Comparison of ENCODE assay signal across 28 mouse cellular contexts in genomic region chr15:78455168-78455567, GRCm38 (mm10). TPM values are rescaled to one million over a fixed set of nuclear protein-coding genes. Genes with fewer than 3 reads are reported as not detected.
DNase-seq lines count a peak whose midpoint lies in the region; ATAC-seq and TF ChIP-seq lines count a peak whose summit lies in the region.
"Had no signal": no experiment of that assay in that cellular context is flagged by ENCODE, and none has a peak within 500 bp of the region (broad histone marks: within the 10 kb centered on the region; RNA-seq: fewer than 3 reads in every experiment).

No protein-coding gene starts in this region.

- TF ChIP-seq EP300 in liver, postnatal 0 days (IDR thresholded peaks at IDR 0.05; ENCODE audit: low read depth): no peak

- H3K4me1 ChIP-seq in embryonic facial prominence, embryonic 12.5 days: peaks cover 4% of the 10 kb centered on the region; the same call in 1 of the 2 replicates
- H3K4me1 ChIP-seq in embryonic facial prominence, embryonic 10.5 days: peaks cover 26% of the 10 kb centered on the region
- H3K4me1 ChIP-seq in liver, postnatal 0 days (ENCODE audit: insufficient read depth): peaks cover 5% of the 10 kb centered on the region; the same call in 1 of the 2 replicates
- H3K4me1 ChIP-seq: stomach, embryonic 15.5 days had no signal

- no peaks in the 10 kb centered on the region for H3K36me3 ChIP-seq in embryonic facial prominence, embryonic 12.5 days
- H3K36me3 ChIP-seq in embryonic facial prominence, embryonic 10.5 days (replicated peaks): no peaks in the 10 kb centered on the region
- peaks cover 6% of the 10 kb centered on the region; the same call in 1 of the 2 replicates for H3K36me3 ChIP-seq in liver, postnatal 0 days (replicated peaks; ENCODE audit: insufficient read depth, low read length)
- H3K36me3 ChIP-seq: G1E; kidney, embryonic 15.5 days; limb, embryonic 13.5 days; stomach, embryonic 15.5 days had no signal

- 78% methylated on average over 4 of the region's 4 CpGs for WGBS in embryonic facial prominence, embryonic 12.5 days
- WGBS in embryonic facial prominence, embryonic 10.5 days: 81% methylated on average over 4 of the region's 4 CpGs
- WGBS in liver, postnatal 0 days (ENCODE audit: insufficient replicate concordance): 38% methylated on average over 4 of the region's 4 CpGs

- no peak overlapping the region for H3K4me2 ChIP-seq in embryonic facial prominence, embryonic 12.5 days (replicated peaks)
- H3K4me2 ChIP-seq in liver, postnatal 0 days (ENCODE audit: low read depth, low read length): no peak overlapping the region
- H3K4me2 ChIP-seq: hindbrain, embryonic 14.5 days; kidney, embryonic 15.5 days; limb, embryonic 13.5 days; liver, embryonic 15.5 days; midbrain, embryonic 11.5 days; stomach, embryonic 15.5 days had no signal

- DNase-seq in embryonic facial prominence, embryonic 10.5 days (ENCODE audit: low spot score): no peak
- DNase-seq in liver, postnatal 0 days: no peak
- no peak for DNase-seq in liver
- DNase-seq in kidney, adult 9 months: no peak
- DNase-seq in layer of hippocampus, adult 11-12 months (ENCODE audit: low spot score): no peak
- DNase-seq: B cell, adult 2 months; cerebellum, adult 11 months; cerebellum, adult 9-11 months; gastrocnemius, postnatal 14 days; heart, adult 18-20 months; heart, postnatal 4 days; kidney, postnatal 36 days; thymus, postnatal 25 days had no signal

- no peaks in the 10 kb centered on the region for H3K9me3 ChIP-seq in embryonic facial prominence, embryonic 12.5 days
- H3K9me3 ChIP-seq in embryonic facial prominence, embryonic 10.5 days: no peaks in the 10 kb centered on the region
- no peaks in the 10 kb centered on the region for H3K9me3 ChIP-seq in liver, postnatal 0 days (ENCODE audit: low read length)
- H3K9me3 ChIP-seq: G1E; kidney, embryonic 15.5 days; limb, embryonic 13.5 days; liver, embryonic 15.5 days; stomach, embryonic 15.5 days had no signal

- no peaks in the 10 kb centered on the region for H3K27me3 ChIP-seq in embryonic facial prominence, embryonic 12.5 days
- H3K27me3 ChIP-seq in embryonic facial prominence, embryonic 10.5 days (replicated peaks; ENCODE audit: low read depth, poor library complexity, severe bottlenecking): no peaks in the 10 kb centered on the region; the same call in 1 of the 2 replicates
- no peaks in the 10 kb centered on the region for H3K27me3 ChIP-seq in liver, postnatal 0 days (ENCODE audit: insufficient read depth, low read length)
- H3K27me3 ChIP-seq: CH12.LX; kidney, embryonic 15.5 days; limb, embryonic 13.5 days; liver, embryonic 15.5 days; stomach, embryonic 15.5 days had no signal

- H3K4me3 ChIP-seq in embryonic facial prominence, embryonic 12.5 days: no peak overlapping the region
- H3K4me3 ChIP-seq in embryonic facial prominence, embryonic 10.5 days: no peak overlapping the region
- no peak overlapping the region for H3K4me3 ChIP-seq in liver, postnatal 0 days (ENCODE audit: low read depth, low read length)
- H3K4me3 ChIP-seq: kidney, embryonic 15.5 days; limb, embryonic 13.5 days; liver, embryonic 15.5 days; stomach, embryonic 15.5 days had no signal

- no peak overlapping the region for H3K9ac ChIP-seq in embryonic facial prominence, embryonic 12.5 days
- no peak overlapping the region for H3K9ac ChIP-seq in liver, postnatal 0 days (replicated peaks)
- H3K9ac ChIP-seq: hindbrain, embryonic 14.5 days; kidney, embryonic 15.5 days; limb, embryonic 13.5 days; liver, embryonic 15.5 days; stomach, embryonic 15.5 days had no signal

- H3K27ac ChIP-seq in embryonic facial prominence, embryonic 12.5 days: no peak overlapping the region
- H3K27ac ChIP-seq in embryonic facial prominence, embryonic 10.5 days (replicated peaks): no peak overlapping the region
- H3K27ac ChIP-seq in liver, postnatal 0 days (ENCODE audit: low read depth): 0 out of 2 replicates have a peak overlapping the region, but pooled peaks have one; percentile 9
- H3K27ac ChIP-seq: hindbrain, embryonic 14.5 days; kidney, embryonic 15.5 days; limb, embryonic 13.5 days; liver, embryonic 15.5 days; macrophage; stomach, embryonic 15.5 days had no signal

- ATAC-seq in embryonic facial prominence, embryonic 12.5 days (ENCODE audit: insufficient number of reproducible peaks, insufficient read depth, low FRiP score, low TSS enrichment): 0 out of 2 replicates have a peak, but pooled peaks have one; percentile 43
- no peak for ATAC-seq in liver, postnatal 0 days
- ATAC-seq in erythroid progenitor cell, adult 5-6 weeks (replicated peaks; ENCODE audit: low FRiP score, poor library complexity, severe bottlenecking): peak; percentile 13; the same call in 1 of the 2 replicates
- ATAC-seq: forebrain, embryonic 14.5 days; inflammation-experienced regulatory T-cells, adult 6 months had no signal

- no peak for TF ChIP-seq CTCF in liver, postnatal 0 days (IDR thresholded peaks at IDR 0.05; ENCODE audit: low read depth)

RNA-seq across cellular contexts. Expression of gene Tmprss6, which starts 13.3 kb away (rescaled TPM):
- 0.66 and 1.4 TPM in 2 replicates for polyA plus RNA-seq in embryonic facial prominence, embryonic 12.5 days (2016; fragmentation: Nextera tagmentation; extraction: Ambion mirVana)
- polyA plus RNA-seq in embryonic facial prominence, embryonic 10.5 days (2016; fragmentation: Nextera tagmentation; extraction: Ambion mirVana): 0.24 and 0.37 TPM in 2 replicates
- polyA plus RNA-seq in liver, postnatal 0 days (2015; fragmentation: Nextera tagmentation; extraction: Ambion mirVana): 73.4 and 80.3 TPM in 2 replicates
- total RNA-seq in erythroid progenitor cell, adult 5-6 weeks (2015; ENCODE audit: low replicate concordance): not detected in 2 replicates
- 0.26 TPM in 1 of 2 replicates, not detected in the other for total RNA-seq in erythroid progenitor cell, adult 5-6 weeks (2017; ENCODE audit: low replicate concordance)
- total RNA-seq: gastrocnemius, postnatal 14 days; heart, adult 18-20 months; heart, postnatal 4 days; left cerebral cortex, postnatal 14 days; midbrain, postnatal 0 days had no signal
- polyA plus RNA-seq: G1E; inflammation-experienced regulatory T-cells, adult 6 months; macrophage had no signal

RNA-seq across cellular contexts. Expression of gene Kctd17, which starts 26.8 kb away (rescaled TPM):
- 56.1 and 58.9 TPM in 2 replicates for polyA plus RNA-seq in embryonic facial prominence, embryonic 12.5 days (2016; fragmentation: Nextera tagmentation; extraction: Ambion mirVana)
- polyA plus RNA-seq in embryonic facial prominence, embryonic 10.5 days (2016; fragmentation: Nextera tagmentation; extraction: Ambion mirVana): 49.6 and 51.6 TPM in 2 replicates
- polyA plus RNA-seq in liver, postnatal 0 days (2015; fragmentation: Nextera tagmentation; extraction: Ambion mirVana): 6.0 and 6.1 TPM in 2 replicates
- 2.2 and 14.7 TPM in 2 replicates for total RNA-seq in erythroid progenitor cell, adult 5-6 weeks (2015; ENCODE audit: low replicate concordance)
- not detected in 2 replicates for total RNA-seq in erythroid progenitor cell, adult 5-6 weeks (2017; ENCODE audit: low replicate concordance)
- total RNA-seq: CH12.LX had no signal

RNA-seq across cellular contexts. Expression of gene Il2rb, which starts 39.9 kb away (rescaled TPM):
- 0.06 and 0.09 TPM in 2 replicates for polyA plus RNA-seq in embryonic facial prominence, embryonic 12.5 days (2016; fragmentation: Nextera tagmentation; extraction: Ambion mirVana)
- polyA plus RNA-seq in embryonic facial prominence, embryonic 10.5 days (2016; fragmentation: Nextera tagmentation; extraction: Ambion mirVana): 0.09 TPM in 1 of 2 replicates, not detected in the other
- 2.0 and 2.1 TPM in 2 replicates for polyA plus RNA-seq in liver, postnatal 0 days (2015; fragmentation: Nextera tagmentation; extraction: Ambion mirVana)
- total RNA-seq in erythroid progenitor cell, adult 5-6 weeks (2015; ENCODE audit: low replicate concordance): 2.9 and 10.5 TPM in 2 replicates
- total RNA-seq in erythroid progenitor cell, adult 5-6 weeks (2017; ENCODE audit: low replicate concordance): 2.2 and 3.9 TPM in 2 replicates
- total RNA-seq: gastrocnemius, postnatal 14 days had no signal
- polyA plus RNA-seq: forebrain, embryonic 14.5 days; G1E; midbrain, embryonic 11.5 days had no signal

RNA-seq across cellular contexts. Expression of gene Mpst, which starts 49.0 kb away (rescaled TPM):
- 1.6 and 2.1 TPM in 2 replicates for polyA plus RNA-seq in embryonic facial prominence, embryonic 12.5 days (2016; fragmentation: Nextera tagmentation; extraction: Ambion mirVana)
- 0.98 and 1.1 TPM in 2 replicates for polyA plus RNA-seq in embryonic facial prominence, embryonic 10.5 days (2016; fragmentation: Nextera tagmentation; extraction: Ambion mirVana)
- polyA plus RNA-seq in liver, postnatal 0 days (2015; fragmentation: Nextera tagmentation; extraction: Ambion mirVana): 4.3 and 7.0 TPM in 2 replicates
- total RNA-seq in erythroid progenitor cell, adult 5-6 weeks (2015; ENCODE audit: low replicate concordance): 32.8 and 35.2 TPM in 2 replicates
- 45.6 and 67.9 TPM in 2 replicates for total RNA-seq in erythroid progenitor cell, adult 5-6 weeks (2017; ENCODE audit: low replicate concordance)

RNA-seq across cellular contexts. Expression of gene Tst, which starts 49.5 kb away (rescaled TPM):
- polyA plus RNA-seq in embryonic facial prominence, embryonic 12.5 days (2016; fragmentation: Nextera tagmentation; extraction: Ambion mirVana): 10.1 and 11.9 TPM in 2 replicates
- polyA plus RNA-seq in embryonic facial prominence, embryonic 10.5 days (2016; fragmentation: Nextera tagmentation; extraction: Ambion mirVana): 10.4 and 12.7 TPM in 2 replicates
- 361 and 363 TPM in 2 replicates for polyA plus RNA-seq in liver, postnatal 0 days (2015; fragmentation: Nextera tagmentation; extraction: Ambion mirVana)
- 29.3 and 42.2 TPM in 2 replicates for total RNA-seq in erythroid progenitor cell, adult 5-6 weeks (2015; ENCODE audit: low replicate concordance)
- total RNA-seq in erythroid progenitor cell, adult 5-6 weeks (2017; ENCODE audit: low replicate concordance): 15.8 and 20.8 TPM in 2 replicates

Comparison
In these comparisons a context has a peak if more than half of its experiments do, and no peak if none do; other contexts are left out.
1. RNA of gene Tmprss6, which starts 13.3 kb away (polyA plus RNA-seq): 73.4 to 80.3 TPM in liver, postnatal 0 days; 0.66 to 1.4 TPM in embryonic facial prominence, embryonic 12.5 days and 0.24 to 0.37 TPM in embryonic facial prominence, embryonic 10.5 days; every median in the first group is over 10 times any median in the second.